In genomic region chr4:155846871-155847578, GRCm38 (mm10) we compare ENCODE assay signal across 8 mouse cellular contexts. TPM values are rescaled to one million over a fixed set of nuclear protein-coding genes. Genes with fewer than 3 reads are reported as not detected.
DNase-seq lines count a peak whose midpoint lies in the region; ATAC-seq and TF ChIP-seq lines count a peak whose summit lies in the region.

TSS of gene Dvl1 (plus strand) at chr4:155847402.

- peak within 1 kb of the TSS; percentile 83 for H3K4me3 ChIP-seq in heart, embryonic 10.5 days
- H3K4me3 ChIP-seq in kidney, embryonic 15.5 days (replicated peaks), result peak within 1 kb of the TSS; percentile 90
- H3K4me3 ChIP-seq in limb, embryonic 15.5 days, result peak within 1 kb of the TSS; percentile 89
- peak within 1 kb of the TSS; percentile 86 for H3K4me3 ChIP-seq in midbrain, postnatal 0 days (ENCODE audit: low read depth, low read length)

- H3K4me2 ChIP-seq in kidney, embryonic 15.5 days, result peak within 1 kb of the TSS; percentile 93
- peak within 1 kb of the TSS; percentile 94 for H3K4me2 ChIP-seq in limb, embryonic 15.5 days
- peak within 1 kb of the TSS; percentile 95 for H3K4me2 ChIP-seq in midbrain, postnatal 0 days (ENCODE audit: low read depth, low read length, poor library complexity, severe bottlenecking)

- ATAC-seq in erythroblast, adult 5-6 weeks (replicated peaks; ENCODE audit: low FRiP score, poor library complexity, severe bottlenecking), result peak; percentile 81
- ATAC-seq in kidney, embryonic 15.5 days (replicated peaks; ENCODE audit: low FRiP score), result peak; percentile 94
- ATAC-seq in limb, embryonic 15.5 days (ENCODE audit: insufficient number of reproducible peaks, low FRiP score, low TSS enrichment, low read depth), result peak; percentile 87
- peak; percentile 87 for ATAC-seq in midbrain, postnatal 0 days (ENCODE audit: low FRiP score)

- H3K9ac ChIP-seq in kidney, embryonic 15.5 days, result peak within 1 kb of the TSS; percentile 92
- H3K9ac ChIP-seq in limb, embryonic 15.5 days, result peak within 1 kb of the TSS; percentile 88
- H3K9ac ChIP-seq in midbrain, postnatal 0 days (replicated peaks; ENCODE audit: low read length, poor library complexity, severe bottlenecking), result peak within 1 kb of the TSS; percentile 86

- H3K4me1 ChIP-seq in heart, embryonic 10.5 days, result peaks cover 26% of the 10 kb centered on the region
- peaks cover 36% of the 10 kb centered on the region for H3K4me1 ChIP-seq in kidney, embryonic 15.5 days
- H3K4me1 ChIP-seq in limb, embryonic 15.5 days, result peaks cover 42% of the 10 kb centered on the region
- H3K4me1 ChIP-seq in midbrain, postnatal 0 days (ENCODE audit: insufficient read depth, low read length), result peaks cover 17% of the 10 kb centered on the region

- WGBS in heart, embryonic 10.5 days, result 1% methylated on average over 65 of the region's 65 CpGs
- 2% methylated on average over 57 of the region's 65 CpGs for WGBS in kidney, embryonic 15.5 days
- 2% methylated on average over 51 of the region's 65 CpGs for WGBS in limb, embryonic 15.5 days
- 5% methylated on average over 23 of the region's 65 CpGs for WGBS in midbrain, postnatal 0 days

- no peaks in the 10 kb centered on the region for H3K9me3 ChIP-seq in heart, embryonic 10.5 days
- H3K9me3 ChIP-seq in kidney, embryonic 15.5 days (replicated peaks), result no peaks in the 10 kb centered on the region
- H3K9me3 ChIP-seq in limb, embryonic 15.5 days, result no peaks in the 10 kb centered on the region
- no peaks in the 10 kb centered on the region for H3K9me3 ChIP-seq in midbrain, postnatal 0 days (ENCODE audit: low read length)

- peak; percentile 55 for TF ChIP-seq CTCF in midbrain, postnatal 0 days (IDR thresholded peaks at IDR 0.05)

- peak; percentile 97 to 99 for DNase-seq in B cell, adult 2 months
- DNase-seq in brain, adult 2 months (ENCODE audit: low read depth, low spot score), result peak; percentile 94
- peak; percentile 95 for DNase-seq in heart, embryonic 10.5 days (ENCODE audit: low spot score)
- peak; percentile 86 for DNase-seq in midbrain, postnatal 0 days (ENCODE audit: low spot score)
- DNase-seq in spleen, postnatal 10 days (ENCODE audit: low spot score in 2 of 2), result peak; percentile 97 to 99

- H3K27me3 ChIP-seq in heart, embryonic 10.5 days (ENCODE audit: insufficient read depth, poor library complexity, severe bottlenecking), result peaks cover 2% of the 10 kb centered on the region; the same call in 1 of the 2 replicates
- H3K27me3 ChIP-seq in kidney, embryonic 15.5 days, result no peaks in the 10 kb centered on the region
- no peaks in the 10 kb centered on the region for H3K27me3 ChIP-seq in limb, embryonic 15.5 days
- H3K27me3 ChIP-seq in midbrain, postnatal 0 days (ENCODE audit: insufficient read depth, low read length), result no peaks in the 10 kb centered on the region

- peak within 1 kb of the TSS; percentile 91 for H3K27ac ChIP-seq in heart, embryonic 10.5 days
- H3K27ac ChIP-seq in kidney, embryonic 15.5 days, result peak within 1 kb of the TSS; percentile 75
- peak within 1 kb of the TSS; percentile 84 for H3K27ac ChIP-seq in limb, embryonic 15.5 days
- peak within 1 kb of the TSS; percentile 82 for H3K27ac ChIP-seq in midbrain, postnatal 0 days (ENCODE audit: low read depth, low read length)

- peaks cover 19% of the 10 kb centered on the region for H3K36me3 ChIP-seq in heart, embryonic 10.5 days
- H3K36me3 ChIP-seq in kidney, embryonic 15.5 days, result peaks cover 16% of the 10 kb centered on the region
- peaks cover 19% of the 10 kb centered on the region for H3K36me3 ChIP-seq in limb, embryonic 15.5 days
- H3K36me3 ChIP-seq in midbrain, postnatal 0 days (ENCODE audit: insufficient read depth, low read length), result no peaks in the 10 kb centered on the region

RNA-seq across cellular contexts. Expression of gene Dvl1, which starts in this region (rescaled TPM):
- total RNA-seq in erythroblast, adult 5-6 weeks (2015; ENCODE audit: low replicate concordance), result 3.7 and 6.7 TPM in 2 replicates
- total RNA-seq in erythroblast, adult 5-6 weeks (2017; ENCODE audit: low replicate concordance), result 4.8 and 6.3 TPM in 2 replicates
- 2.8 and 3.6 TPM in 2 replicates for polyA plus RNA-seq in heart, embryonic 10.5 days (2016; fragmentation: Nextera tagmentation; extraction: Ambion mirVana)
- polyA plus RNA-seq in kidney, embryonic 15.5 days (2015; fragmentation: Nextera tagmentation; extraction: Ambion mirVana), result 5.2 and 5.3 TPM in 2 replicates
- 7.1 and 10.4 TPM in 2 replicates for polyA plus RNA-seq in limb, embryonic 15.5 days (2015; fragmentation: Nextera tagmentation; extraction: Ambion mirVana)
- 141 and 156 TPM in 2 replicates for total RNA-seq in midbrain, postnatal 0 days (2014; rRNA removed)
- polyA plus RNA-seq in midbrain, postnatal 0 days (2015; fragmentation: Nextera tagmentation; extraction: Ambion mirVana), result 17.5 TPM in 2 replicates

Comparison
In these comparisons a context has a peak if more than half of its experiments do, and no peak if none do; other contexts are left out.
1. Peak in every context shown above with its lines: DNase-seq, ATAC-seq, H3K4me3 ChIP-seq and H3K27ac ChIP-seq.
2. RNA of gene Dvl1 (total RNA-seq): 141 to 156 TPM in midbrain, postnatal 0 days; 3.7 to 6.7 TPM in erythroblast, adult 5-6 weeks; every median in the first group is over 10 times any median in the second.